Mouse (Mus musculus): Measurements from ENCODE around the gene Tcn2. TPM values are rescaled to one million over a fixed set of nuclear protein-coding genes. Genes with fewer than 3 reads are reported as not detected.
"Not testable (repeated sequence)": the region's sequence is repeated elsewhere in the genome, so short reads cannot be mapped to it uniquely, and the experiment has no call there.

The Tcn2 gene
- total RNA-seq (2022), result 10 to 100 TPM; 43.0 to 46.5 (median 44.3) TPM

GRCm38 (mm10) chr11:3931511-3932211, at the start of gene Tcn2:
Gene Tcn2 (minus strand): TSS chr11:3932159.
- DNase-seq (ENCODE audit: low spot score), result peak; percentile 93

DNA sequence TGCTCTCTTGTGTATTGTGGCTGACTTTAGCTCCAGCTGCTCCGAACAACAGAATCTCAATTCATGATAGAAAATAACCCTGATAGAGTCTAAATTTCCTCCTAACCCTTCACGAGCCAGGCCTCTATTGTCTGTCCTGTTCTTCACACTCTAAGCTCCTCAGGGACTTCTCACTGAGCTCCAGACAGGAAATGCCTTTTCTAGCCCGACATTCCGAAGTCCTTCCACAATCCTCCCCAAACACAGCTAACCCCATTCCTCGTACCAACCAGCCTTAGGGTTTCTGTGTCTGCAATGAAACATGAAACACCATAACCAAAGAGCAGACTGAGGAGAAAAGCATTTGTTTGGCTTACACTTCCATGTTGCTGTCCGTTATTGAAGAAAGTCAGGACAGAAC, 49.6 kb upstream of the Tcn2 start:
- DNase-seq (ENCODE audit: low spot score), result no peak

- DNase-seq (ENCODE audit: low spot score), result no peak
Observed at GRCm38 (mm10) chr11:3978421-3978820, 46.5 kb upstream of the Tcn2 start.

- no peak for DNase-seq (ENCODE audit: low spot score)
Observed at GRCm38 (mm10) chr11:3976678-3977077, 44.7 kb upstream of the Tcn2 start, which contains the start of gene 4930556J24Rik. Gene 4930556J24Rik (minus strand): TSS chr11:3976778.

- DNase-seq (ENCODE audit: low spot score), result no peak
Observed at GRCm38 (mm10) chr11:3974311-3974710, 42.4 kb upstream of the Tcn2 start.

- no peak for DNase-seq (ENCODE audit: low spot score)
Observed at GRCm38 (mm10) chr11:3973081-3973480, 41.1 kb upstream of the Tcn2 start.

- DNase-seq (ENCODE audit: low spot score), result no peak
Observed at GRCm38 (mm10) chr11:3970361-3970760, 38.4 kb upstream of the Tcn2 start.

DNA sequence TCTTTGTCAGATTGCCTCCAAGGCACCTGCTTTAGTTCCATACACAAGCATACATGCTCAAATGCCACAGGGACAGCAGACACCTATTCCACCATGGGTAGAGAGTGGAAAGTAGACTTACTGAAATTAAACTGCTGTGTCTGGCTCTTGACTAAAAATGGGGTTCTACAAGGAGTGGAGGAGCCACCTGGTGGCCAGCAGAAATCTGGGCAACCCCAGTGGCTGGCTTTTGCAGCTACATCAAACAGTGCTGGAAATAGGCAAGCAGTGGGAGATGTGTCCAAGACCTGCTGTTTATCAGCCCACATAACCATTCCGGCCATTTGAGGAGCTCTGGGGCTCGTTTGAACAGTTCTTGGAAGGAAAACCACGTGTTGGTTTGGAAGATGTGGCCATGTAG, 37.9 kb upstream of the Tcn2 start:
- no peak for DNase-seq (ENCODE audit: low spot score)

DNA sequence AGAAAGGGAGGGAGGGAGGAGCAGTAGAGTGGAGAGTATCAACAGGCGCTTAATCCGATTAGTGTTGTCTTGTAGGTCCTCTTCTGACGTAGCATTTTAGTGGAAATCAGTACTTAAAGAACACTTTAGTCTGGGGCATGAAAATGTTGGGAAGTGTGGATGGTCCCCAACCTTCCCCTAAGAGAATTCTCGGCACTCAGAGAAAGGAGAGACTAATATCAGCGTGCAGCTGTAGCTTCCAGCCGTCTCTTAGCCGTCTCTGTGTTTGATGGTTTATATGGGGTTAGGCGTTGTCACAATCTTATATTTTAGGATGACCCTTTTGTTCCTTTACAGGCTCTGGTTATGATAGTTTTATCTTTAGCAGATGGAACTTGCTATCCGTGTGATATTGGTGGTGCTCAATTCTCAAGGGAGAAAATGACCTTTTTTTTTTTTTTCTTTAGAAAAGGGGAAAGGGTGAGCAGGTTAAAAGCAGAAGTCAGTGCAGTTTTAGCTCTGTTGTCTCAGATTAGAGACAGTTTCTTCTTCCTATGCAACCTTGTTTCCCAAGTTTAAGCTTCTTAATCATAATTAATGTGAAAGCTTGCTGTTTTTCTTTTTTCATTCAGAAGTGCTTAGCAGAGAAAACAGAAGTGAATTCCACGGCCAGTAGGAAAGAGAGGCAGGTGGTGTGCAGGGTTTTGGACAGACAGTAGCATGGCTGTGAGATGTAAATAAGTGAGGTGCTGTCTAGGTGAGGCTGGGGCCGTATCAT, 32.6 kb upstream of the Tcn2 start:
- no peak for DNase-seq (ENCODE audit: low spot score)

DNA sequence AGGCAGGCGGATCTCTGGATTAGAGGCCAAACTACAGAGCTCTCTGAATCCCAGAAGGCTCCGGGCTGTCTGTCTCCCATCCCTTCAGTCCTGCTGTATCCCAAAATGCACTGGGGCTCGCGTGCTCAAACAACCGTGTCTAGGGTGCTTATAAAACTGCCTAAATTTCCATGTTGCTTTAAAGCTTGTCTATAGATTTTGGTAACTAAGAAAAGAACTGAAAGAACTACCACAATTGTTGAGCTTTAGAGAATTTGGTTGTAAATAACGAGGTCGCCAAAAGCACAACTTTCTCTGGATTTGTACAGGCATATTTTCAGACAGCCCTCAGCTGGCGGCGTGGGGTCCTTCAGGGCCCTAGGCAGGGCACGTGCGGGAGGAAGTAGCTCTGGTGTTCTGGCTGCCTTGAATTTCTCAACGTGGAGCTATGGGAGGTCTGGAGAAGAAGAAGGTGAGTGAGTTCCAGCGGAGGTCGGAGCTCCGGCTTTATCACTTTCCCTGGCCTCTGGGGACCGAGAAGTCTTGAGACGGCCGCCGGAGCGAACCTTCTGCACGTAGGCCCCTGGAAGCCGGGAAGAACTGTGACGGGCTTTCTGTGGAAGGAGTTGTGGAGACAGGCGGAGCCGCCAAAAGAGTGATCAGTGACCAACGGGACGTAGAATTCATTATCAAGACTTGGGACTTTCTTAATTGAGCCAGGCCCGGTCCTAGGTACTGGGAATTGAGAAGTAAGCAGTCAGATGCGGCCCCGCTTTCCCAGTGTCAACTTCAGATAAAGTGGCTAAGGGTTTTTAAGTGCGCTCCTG, 31.9 kb upstream of the Tcn2 start, which contains the start of gene Pes1:
Gene Pes1 (plus strand): TSS at position 366 of the 806 bp plus-strand sequence.
- DNase-seq (ENCODE audit: low spot score), result peak; percentile 89

- no peak for DNase-seq (ENCODE audit: low spot score)
Observed at GRCm38 (mm10) chr11:3963155-3963554, 31.2 kb upstream of the Tcn2 start.

- no peak for DNase-seq (ENCODE audit: low spot score)
Observed at GRCm38 (mm10) chr11:3961761-3962160, 29.8 kb upstream of the Tcn2 start.

DNA sequence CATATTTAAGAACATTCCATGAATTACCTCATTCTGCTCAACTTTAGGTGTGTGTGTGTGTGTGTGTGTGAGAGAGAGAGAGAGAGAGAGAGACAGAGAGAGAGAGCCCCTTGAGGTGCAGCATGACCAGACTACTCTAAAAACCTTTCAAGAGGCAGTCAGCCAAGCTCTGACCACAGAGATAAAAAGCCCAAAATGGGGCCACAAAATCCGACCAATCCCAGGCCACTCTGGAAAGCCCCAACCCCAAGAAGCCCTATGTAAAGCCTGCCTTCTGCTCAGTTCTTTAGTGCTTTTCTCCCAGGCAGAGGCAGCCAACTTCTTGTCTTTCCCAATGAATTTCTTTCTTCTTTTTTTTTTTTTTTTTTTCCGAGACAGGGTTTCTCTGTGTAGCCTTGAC, 28.9 kb upstream of the Tcn2 start:
- no peak for DNase-seq (ENCODE audit: low spot score)

- not testable (repeated sequence) for DNase-seq (ENCODE audit: low spot score)
Observed at GRCm38 (mm10) chr11:3955371-3955770, 23.4 kb upstream of the Tcn2 start.

DNA sequence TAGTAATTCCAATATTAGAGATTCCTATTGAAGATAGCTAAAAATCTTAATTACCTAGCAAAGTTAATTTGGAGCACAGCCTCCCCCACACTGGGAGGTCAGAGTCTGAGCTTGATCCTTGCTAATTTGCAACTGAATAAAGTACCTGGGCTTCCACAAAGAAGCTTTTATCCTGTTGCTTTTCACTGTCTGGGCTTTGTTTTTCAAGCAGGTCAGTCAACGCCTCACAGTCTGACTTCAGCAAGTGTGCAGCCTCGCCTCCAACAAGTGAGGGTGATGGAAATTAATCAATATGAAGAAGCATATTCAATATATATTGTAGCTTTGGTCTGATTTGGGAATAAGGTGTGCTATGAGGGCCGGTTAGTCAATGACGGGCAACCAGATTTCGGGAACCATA, 22.9 kb upstream of the Tcn2 start:
- not testable (repeated sequence) for DNase-seq (ENCODE audit: low spot score)

DNA sequence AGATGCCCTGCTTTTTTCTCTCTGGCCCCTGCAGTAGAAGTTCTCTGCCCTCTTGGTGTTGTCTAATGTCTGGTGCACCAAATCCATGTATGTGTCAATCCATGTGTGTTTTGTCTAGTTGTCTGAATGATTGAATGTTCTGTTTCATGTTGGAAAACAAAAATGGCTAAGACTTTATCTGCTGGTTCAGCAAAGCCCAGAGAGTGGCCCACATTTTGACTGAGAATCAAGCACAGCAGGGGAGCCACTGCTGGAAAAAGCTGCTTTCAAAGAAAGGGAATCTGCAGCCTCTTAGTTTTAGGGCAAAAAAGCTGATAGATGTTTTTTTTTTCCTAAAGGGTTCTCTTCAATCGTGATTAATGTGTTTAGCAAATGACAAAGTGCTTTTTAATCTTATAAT, 14.4 kb upstream of the Tcn2 start:
- no peak for DNase-seq (ENCODE audit: low spot score)

DNA sequence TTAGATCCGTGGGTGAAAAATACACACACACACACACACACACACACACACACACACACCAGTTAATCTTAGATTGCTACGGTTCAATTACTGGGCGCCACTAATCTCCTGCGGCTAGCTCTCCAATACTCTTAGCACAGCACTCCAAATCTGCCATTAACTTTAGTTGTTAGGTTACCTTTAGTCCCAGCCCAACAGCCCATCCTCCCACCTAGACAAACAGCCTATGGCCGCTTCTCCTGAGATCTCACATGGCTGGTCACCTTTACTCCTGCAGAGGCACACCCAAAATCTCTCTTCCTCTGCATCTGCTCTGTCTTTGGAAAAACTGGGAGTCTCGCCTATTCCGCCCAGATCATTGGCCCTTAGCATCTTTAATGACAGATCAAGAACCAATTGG, 9.4 kb upstream of the Tcn2 start:
- no peak for DNase-seq (ENCODE audit: low spot score)

- DNase-seq (ENCODE audit: low spot score), result no peak
Observed at GRCm38 (mm10) chr11:3937321-3937874, 5.4 kb upstream of the Tcn2 start.

- DNase-seq (ENCODE audit: low spot score), result no peak
Observed at GRCm38 (mm10) chr11:3936318-3936717, 4.4 kb upstream of the Tcn2 start.

GRCm38 (mm10) chr11:3935135-3935534, 3.2 kb upstream of the Tcn2 start:
- DNase-seq (ENCODE audit: low spot score), result no peak

DNA sequence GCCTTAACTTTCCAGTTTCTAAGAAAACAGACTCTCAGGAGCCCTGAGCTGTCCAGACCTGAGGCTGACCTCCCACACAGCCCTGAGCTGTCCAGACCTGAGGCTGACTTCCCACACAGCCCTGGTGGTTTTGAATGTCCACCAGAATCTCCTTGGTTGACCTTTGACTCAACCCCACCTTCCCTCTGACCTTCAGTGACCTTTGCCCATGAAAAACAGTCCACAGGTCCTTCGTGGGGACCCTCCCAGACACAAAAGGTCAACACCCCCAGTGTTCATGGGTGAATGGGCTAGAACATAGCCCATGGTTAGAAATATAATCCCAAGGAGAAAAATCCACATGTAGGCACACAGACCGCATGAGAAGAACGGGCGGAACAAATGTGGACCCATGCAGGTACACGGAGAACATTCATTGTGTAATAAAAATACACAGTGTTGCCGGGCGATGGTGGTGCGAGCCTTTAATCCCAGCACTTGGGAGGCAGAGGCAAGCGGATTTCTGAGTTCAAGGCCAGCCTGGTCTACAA, 1.9 kb upstream of the Tcn2 start:
- DNase-seq (ENCODE audit: low spot score), result no peak

DNA sequence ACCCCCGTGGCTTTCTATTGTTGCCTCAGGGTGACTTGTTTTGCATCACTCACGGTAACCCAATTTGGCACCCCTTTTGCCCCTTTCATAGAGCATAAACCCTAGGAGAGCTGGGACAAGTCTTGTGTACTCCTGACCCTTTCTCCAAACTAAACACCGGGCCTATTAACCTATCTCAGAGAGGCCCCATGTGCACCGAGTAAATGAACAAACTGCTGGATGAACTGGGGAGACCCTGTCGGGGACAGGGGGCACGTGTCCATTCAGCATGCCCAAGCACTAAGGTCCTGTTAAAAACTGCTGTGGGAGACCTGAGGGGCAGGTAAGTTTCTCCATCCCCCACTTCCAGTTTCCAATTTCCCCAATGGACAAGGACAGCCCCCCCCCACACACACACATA, 1.0 kb downstream of the Tcn2 start:
- DNase-seq (ENCODE audit: low spot score), result no peak
